Mouse (Mus musculus): ENCODE data around the gene Cd3d. TPM values are rescaled to one million over a fixed set of nuclear protein-coding genes. Genes with fewer than 3 reads are reported as not detected.

Gene Cd3d
- polyA plus RNA-seq, 1 experiment from 2014 or later, result not detected

GRCm38 (mm10) chr9:45032261-45032660, 50.7 kb downstream of the Cd3d start:
- no peak overlapping the region for H3K27ac ChIP-seq (ENCODE audit: low read length)
- H3K4me2 ChIP-seq (replicated peaks; ENCODE audit: low read depth, low read length), result no peak overlapping the region
- 55% methylated on average over 2 of the region's 2 CpGs for WGBS
- H3K4me3 ChIP-seq (ENCODE audit: low read depth, low read length), result no peak overlapping the region
- H3K4me1 ChIP-seq (ENCODE audit: control insufficient read depth, insufficient read depth, low read length), result no peaks in the 10 kb centered on the region
- no peaks in the 10 kb centered on the region for H3K27me3 ChIP-seq (ENCODE audit: control insufficient read depth, insufficient read depth, low read length)
- H3K9me3 ChIP-seq (ENCODE audit: control insufficient read depth, low read depth, low read length), result no peaks in the 10 kb centered on the region
- no peak overlapping the region for H3K9ac ChIP-seq (replicated peaks; ENCODE audit: low read depth, low read length)
- H3K36me3 ChIP-seq (ENCODE audit: control insufficient read depth, insufficient read depth, low read length), result no peaks in the 10 kb centered on the region
- no peak for ATAC-seq (ENCODE audit: insufficient number of reproducible peaks, insufficient read depth, low FRiP score, low read depth)

DNA sequence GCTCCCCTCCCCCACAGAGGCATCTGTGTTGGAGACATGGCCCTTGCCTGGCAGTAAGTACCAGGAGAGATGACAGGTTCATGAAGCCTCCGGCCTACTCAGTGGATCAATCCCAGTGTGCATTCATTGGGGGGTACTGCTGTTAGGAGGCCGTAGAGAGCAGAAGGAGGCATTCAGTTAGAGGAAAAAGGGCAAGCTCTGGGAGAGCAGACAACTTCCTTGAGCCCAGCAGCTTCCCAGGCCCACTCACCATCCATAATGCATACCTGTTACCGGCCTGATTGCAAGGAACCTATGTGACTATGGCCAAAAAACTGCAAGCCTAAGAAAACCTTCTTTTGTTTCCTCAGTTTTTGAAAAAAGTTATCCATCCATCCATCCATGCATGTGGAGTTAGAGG, 52.9 kb downstream of the Cd3d start:
- Histone ChIP-seq H3K4me1 (ENCODE audit: control insufficient read depth, insufficient read depth, low read length) (no peaks in the 10 kb centered on the region), H3K27me3 (ENCODE audit: control insufficient read depth, insufficient read depth, low read length) (no peaks in the 10 kb centered on the region), H3K4me2 (replicated peaks; ENCODE audit: low read depth, low read length) (no peak overlapping the region), H3K36me3 (ENCODE audit: control insufficient read depth, insufficient read depth, low read length) (no peaks in the 10 kb centered on the region), H3K27ac (ENCODE audit: low read length) (no peak overlapping the region), H3K4me3 (ENCODE audit: low read depth, low read length) (no peak overlapping the region), H3K9me3 (ENCODE audit: control insufficient read depth, low read depth, low read length) (no peaks in the 10 kb centered on the region), H3K9ac (replicated peaks; ENCODE audit: low read depth, low read length) (no peak overlapping the region)
- ATAC-seq (ENCODE audit: insufficient number of reproducible peaks, insufficient read depth, low FRiP score, low read depth), result no peak
- WGBS, result 84% methylated on average over 3 of the region's 3 CpGs

Other genes starting within 250 kb of the Cd3d start
- 26.7 and 26.8 TPM in 2 replicates for gene Phldb1, start 246.6 kb upstream of the Cd3d start, polyA plus RNA-seq (2014; fragmentation: Nextera tagmentation; extraction: Ambion mirVana)
- gene Arcn1, start 213.9 kb upstream of the Cd3d start, polyA plus RNA-seq (2014; fragmentation: Nextera tagmentation; extraction: Ambion mirVana), result 202 and 209 TPM in 2 replicates
- gene Ift46, start 213.9 kb upstream of the Cd3d start, polyA plus RNA-seq (2014; fragmentation: Nextera tagmentation; extraction: Ambion mirVana), result 105 and 119 TPM in 2 replicates
- gene Tmem25, start 182.5 kb upstream of the Cd3d start, polyA plus RNA-seq (2014; fragmentation: Nextera tagmentation; extraction: Ambion mirVana), result 3.2 and 3.5 TPM in 2 replicates
- gene Ttc36, start 178.7 kb upstream of the Cd3d start, polyA plus RNA-seq (2014; fragmentation: Nextera tagmentation; extraction: Ambion mirVana), result 0.42 and 1.7 TPM in 2 replicates
- 12.7 and 15.9 TPM in 2 replicates for gene Kmt2a, start 100.5 kb upstream of the Cd3d start, polyA plus RNA-seq (2014; fragmentation: Nextera tagmentation; extraction: Ambion mirVana)
- 667 and 745 TPM in 2 replicates for gene Atp5l, start 61.0 kb upstream of the Cd3d start, polyA plus RNA-seq (2014; fragmentation: Nextera tagmentation; extraction: Ambion mirVana)
- gene Ube4a, start 16.2 kb upstream of the Cd3d start, polyA plus RNA-seq (2014; fragmentation: Nextera tagmentation; extraction: Ambion mirVana), result 32.7 and 39.6 TPM in 2 replicates
- 0.33 TPM in 1 of 2 replicates, not detected in the other for gene Cd3g, start 1.4 kb upstream of the Cd3d start, polyA plus RNA-seq (2014; fragmentation: Nextera tagmentation; extraction: Ambion mirVana)
- 0.41 TPM in 1 of 2 replicates, not detected in the other for gene Cd3e, start 27.8 kb downstream of the Cd3d start, polyA plus RNA-seq (2014; fragmentation: Nextera tagmentation; extraction: Ambion mirVana)
- gene Mpzl2, start 58.0 kb downstream of the Cd3d start, polyA plus RNA-seq (2014; fragmentation: Nextera tagmentation; extraction: Ambion mirVana), result 27.2 and 28.6 TPM in 2 replicates
- gene Mpzl3, start 73.4 kb downstream of the Cd3d start, polyA plus RNA-seq (2014; fragmentation: Nextera tagmentation; extraction: Ambion mirVana), result 3.1 and 4.6 TPM in 2 replicates
- 2.8 and 4.2 TPM in 2 replicates for gene Jaml, start 97.4 kb downstream of the Cd3d start, polyA plus RNA-seq (2014; fragmentation: Nextera tagmentation; extraction: Ambion mirVana)
- gene Scn2b, start 136.0 kb downstream of the Cd3d start, polyA plus RNA-seq (2014; fragmentation: Nextera tagmentation; extraction: Ambion mirVana), result 3.6 and 5.5 TPM in 2 replicates
- gene Scn4b, start 156.6 kb downstream of the Cd3d start, polyA plus RNA-seq (2014; fragmentation: Nextera tagmentation; extraction: Ambion mirVana), result 0.04 TPM in 1 of 2 replicates, not detected in the other
- 0.31 TPM in 1 of 2 replicates, not detected in the other for gene BC049352, start 200.2 kb downstream of the Cd3d start, polyA plus RNA-seq (2014; fragmentation: Nextera tagmentation; extraction: Ambion mirVana)
- 19.2 and 20.5 TPM in 2 replicates for gene Tmprss4, start 222.3 kb downstream of the Cd3d start, polyA plus RNA-seq (2014; fragmentation: Nextera tagmentation; extraction: Ambion mirVana)

Data from stomach, embryonic 14.5 days (tissue).